Mouse (Mus musculus) brain, embryonic 14.5 days (tissue): Measurements from ENCODE around the gene Tns2.

Source experiments
- CTCF ChIP-seq: fragments of 200-500 bp; IDR thresholded peaks from 2 replicates; pipeline ENCODE4 v1.5.1; 2012; ENCODE audit warnings: inconsistent platforms, mild to moderate bottlenecking, moderate library complexity, borderline replicate concordance; ENCODE audit not compliant: insufficient read depth, insufficient read length; ENCODE audit errors: extremely low read depth
- POLR2A ChIP-seq: fragments of 200-500 bp; IDR thresholded peaks from 2 replicates; pipeline ENCODE4 v1.6.1; 2012; ENCODE audit warnings: mild to moderate bottlenecking, inconsistent platforms, borderline replicate concordance; ENCODE audit not compliant: poor library complexity, insufficient read depth, insufficient read length, severe bottlenecking; ENCODE audit errors: extremely low read depth

DNA sequence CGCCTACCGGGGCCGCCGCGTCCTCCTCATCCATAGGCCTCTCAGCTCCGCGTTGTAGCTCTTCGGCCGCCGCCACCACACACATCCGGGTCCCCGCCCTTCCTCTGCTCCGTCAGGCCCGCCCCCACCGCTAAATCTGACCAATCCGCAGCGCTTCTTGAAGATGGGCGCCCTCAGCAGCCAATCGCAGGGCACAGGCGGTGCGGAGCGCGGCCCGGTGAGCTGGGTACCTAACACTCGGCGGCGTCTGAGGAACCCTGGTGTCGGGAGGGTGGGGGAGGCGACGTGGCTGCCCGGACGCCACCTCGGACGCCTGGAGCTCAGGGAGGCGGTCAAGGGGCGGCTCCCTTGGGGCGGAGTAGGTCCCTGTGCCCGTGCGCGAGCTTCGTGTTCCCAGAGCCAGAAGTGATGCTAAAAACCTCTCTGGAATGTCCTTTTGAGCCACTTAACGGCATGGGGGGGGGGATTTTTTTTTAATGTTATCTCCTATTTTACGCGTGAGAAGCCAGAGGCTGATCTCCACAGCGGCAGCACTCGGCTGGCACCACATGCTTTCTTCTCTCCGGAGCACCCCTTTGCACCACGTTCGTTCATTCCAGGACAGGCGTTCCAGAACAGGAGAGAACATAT lies 36.0 kb downstream of the Tns2 start, which contains the start of gene Spryd3:
- no peak for TF ChIP-seq CTCF
- peak; percentile 76; the same call in 1 of the 2 replicates for TF ChIP-seq POLR2A
